Mouse (Mus musculus): Measurements from ENCODE around the gene Gm9767.

Gene Gm9767

DNA sequence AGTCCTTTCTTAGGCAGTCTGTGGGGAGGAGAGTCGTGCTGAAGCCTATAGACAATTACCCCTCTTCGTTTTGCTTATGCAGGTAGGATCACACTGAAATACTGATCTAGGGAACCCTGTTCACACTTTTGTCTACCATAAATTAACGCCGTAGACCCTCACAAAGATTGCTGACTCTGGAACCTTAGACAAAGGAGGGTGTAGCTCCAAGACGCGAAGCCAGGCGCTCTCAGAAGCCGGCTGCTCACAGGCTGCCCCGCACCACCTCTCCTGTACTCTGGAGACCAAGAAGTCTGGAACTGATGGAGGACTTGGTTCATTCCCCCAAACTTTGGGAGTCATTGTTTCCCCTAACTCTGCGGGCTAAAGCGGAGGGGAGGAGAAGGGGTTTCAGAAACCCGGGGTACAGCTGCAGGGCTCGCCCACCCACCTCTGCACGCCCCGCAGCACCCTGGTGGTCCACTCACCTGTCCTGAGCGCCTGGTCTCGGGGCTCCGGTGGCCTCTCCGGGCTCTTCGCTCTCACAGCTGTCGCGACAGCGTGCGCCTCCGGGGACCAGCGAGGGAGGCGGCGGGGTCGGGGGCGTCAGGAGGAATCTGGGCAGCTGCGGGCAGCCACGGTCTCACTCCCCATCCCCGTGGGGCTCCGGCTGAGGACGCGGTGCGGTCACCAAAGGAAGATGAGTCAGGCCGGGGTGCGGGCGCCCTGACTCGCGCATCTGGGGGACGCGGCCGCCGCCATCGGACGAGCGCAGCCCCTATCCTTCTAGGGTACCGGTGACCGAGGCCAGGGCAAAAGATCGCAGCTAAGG is at the start of gene Gm9767:
Gm9767 (plus strand) TSS at position 585 of the 811 bp plus-strand sequence.
- DNase-seq (ENCODE audit: low read depth) = no peak

DNA sequence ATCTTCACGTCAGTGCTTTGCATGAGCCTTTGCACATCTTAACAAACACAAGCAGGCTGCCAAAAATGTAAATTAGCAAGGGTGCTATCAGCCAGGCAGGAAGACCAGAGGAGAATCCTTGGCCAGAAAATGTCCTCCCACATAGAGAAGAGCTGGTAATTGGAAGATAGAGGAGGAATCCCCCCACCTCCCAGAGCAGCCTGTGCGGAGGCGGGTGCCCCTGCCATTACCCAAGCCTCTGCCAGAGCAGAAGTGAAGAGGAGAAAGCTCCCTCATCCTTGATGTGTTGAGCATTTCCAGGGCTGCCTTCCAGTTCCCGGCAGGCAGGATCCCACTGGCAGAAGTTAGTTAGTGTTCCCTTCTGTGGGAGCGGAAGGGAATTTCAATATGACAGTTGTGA is 43.1 kb upstream of the Gm9767 start:
- DNase-seq (ENCODE audit: low read depth) = no peak

DNA sequence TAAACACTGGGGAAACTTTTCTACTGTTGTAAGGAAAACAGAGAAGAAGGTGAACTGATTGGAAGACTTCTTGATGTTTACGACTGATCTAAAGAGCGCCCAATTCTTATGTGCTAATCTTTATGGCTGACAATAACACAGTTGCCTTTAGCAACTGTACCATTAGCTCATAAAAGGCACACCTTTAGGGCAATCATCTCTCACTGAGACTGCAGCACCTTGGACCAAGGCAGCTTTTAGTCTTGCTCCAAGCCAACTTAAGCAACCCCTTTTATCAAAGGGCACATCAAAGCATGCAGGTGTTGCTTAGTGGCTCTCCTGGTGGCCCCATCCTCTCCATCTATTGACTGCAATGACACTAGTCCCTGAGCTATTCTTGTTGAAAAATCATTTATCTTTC is 26.9 kb upstream of the Gm9767 start:
- DNase-seq (ENCODE audit: low read depth) = no peak

DNA sequence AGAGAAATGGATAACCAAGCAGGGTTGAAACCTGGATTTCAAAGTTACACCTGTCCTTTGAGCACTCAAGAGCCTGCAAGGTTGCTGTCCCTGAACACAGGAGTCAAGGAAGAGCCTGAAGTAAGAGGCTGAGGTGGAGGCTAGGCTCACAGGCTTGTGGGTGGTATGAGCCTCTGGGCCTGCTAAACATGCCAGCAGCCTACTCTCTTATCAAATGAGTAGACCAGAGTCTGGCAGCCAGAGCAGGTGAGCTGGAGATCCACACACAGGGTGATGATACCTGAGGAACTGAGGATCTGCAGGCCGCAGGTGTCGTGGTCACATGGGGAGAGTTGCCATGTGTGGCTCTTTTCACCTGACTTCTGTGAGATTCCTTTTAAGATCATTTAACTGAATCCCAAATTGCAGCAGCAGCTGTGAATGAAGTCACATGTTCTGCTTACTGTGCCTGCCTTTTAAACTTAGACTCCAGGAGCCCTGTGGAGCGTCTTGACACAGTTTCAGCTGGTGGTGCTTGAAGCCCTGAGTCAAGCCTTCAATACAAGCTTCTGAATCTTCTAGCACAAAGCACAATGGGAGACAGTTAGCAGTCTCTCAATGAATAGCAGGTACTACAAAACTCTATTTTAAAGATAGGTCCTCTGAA is 18.3 kb upstream of the Gm9767 start:
- DNase-seq (ENCODE audit: low read depth) = no peak

DNA sequence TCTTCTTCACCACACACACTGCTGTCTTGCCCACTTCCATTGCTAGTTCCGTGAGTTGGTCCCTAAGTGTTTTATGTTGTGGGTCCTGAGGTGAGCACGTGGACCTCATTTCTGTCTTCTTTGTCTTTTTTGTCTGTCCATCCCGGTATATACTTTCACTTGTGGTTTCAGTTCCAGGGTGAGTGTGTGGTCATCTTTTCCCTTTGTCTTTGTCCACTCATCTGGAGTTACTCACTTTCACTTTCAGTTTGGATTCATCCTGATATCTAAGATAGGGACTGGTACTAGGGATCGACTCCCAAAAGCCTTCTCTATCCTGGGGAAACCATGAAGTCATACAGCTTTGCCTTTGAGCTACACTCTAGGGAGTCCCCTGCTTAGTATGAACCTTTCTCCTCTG is 15.0 kb upstream of the Gm9767 start:
- DNase-seq (ENCODE audit: low read depth) = no peak

DNA sequence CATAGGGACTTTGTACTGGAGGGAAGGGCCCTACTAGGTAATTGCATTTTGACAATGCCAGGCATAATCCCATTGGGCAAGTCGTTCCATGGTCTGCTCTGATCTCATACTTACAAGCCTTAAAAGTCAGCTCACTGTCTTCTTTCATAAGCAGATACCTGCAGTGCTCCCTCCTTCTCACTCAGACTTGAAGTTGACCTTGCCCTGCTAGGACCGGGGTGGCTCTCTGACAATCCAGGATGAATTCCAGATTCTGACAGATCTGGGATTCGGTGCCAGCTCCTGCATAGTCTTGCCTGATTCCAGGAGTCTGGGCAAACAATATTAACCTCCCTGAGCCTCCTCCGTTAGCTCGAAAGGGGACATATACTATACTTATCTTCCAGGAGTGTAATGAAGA is 6.1 kb upstream of the Gm9767 start:
- DNase-seq (ENCODE audit: low read depth) = no peak

DNA sequence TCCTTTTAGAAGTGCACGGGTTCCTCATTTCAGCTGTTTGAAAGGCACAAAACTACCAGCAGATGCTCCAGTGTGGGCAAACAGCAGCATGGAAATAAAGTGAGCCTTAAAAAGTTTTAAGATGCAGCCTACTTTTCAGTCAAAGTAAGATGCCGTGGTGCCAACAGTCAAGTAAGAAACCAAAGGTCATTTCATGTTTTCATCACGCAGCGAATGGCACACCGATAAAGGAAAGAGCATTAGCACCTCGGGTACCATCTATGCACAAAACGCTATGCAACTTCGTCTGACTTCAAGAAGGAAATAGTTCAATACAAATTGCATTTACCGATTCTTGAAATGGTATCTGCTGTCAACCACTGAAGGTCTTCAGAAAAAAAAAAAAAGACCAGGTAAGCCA is 1.1 kb upstream of the Gm9767 start:
- DNase-seq (ENCODE audit: low read depth) = no peak

DNA sequence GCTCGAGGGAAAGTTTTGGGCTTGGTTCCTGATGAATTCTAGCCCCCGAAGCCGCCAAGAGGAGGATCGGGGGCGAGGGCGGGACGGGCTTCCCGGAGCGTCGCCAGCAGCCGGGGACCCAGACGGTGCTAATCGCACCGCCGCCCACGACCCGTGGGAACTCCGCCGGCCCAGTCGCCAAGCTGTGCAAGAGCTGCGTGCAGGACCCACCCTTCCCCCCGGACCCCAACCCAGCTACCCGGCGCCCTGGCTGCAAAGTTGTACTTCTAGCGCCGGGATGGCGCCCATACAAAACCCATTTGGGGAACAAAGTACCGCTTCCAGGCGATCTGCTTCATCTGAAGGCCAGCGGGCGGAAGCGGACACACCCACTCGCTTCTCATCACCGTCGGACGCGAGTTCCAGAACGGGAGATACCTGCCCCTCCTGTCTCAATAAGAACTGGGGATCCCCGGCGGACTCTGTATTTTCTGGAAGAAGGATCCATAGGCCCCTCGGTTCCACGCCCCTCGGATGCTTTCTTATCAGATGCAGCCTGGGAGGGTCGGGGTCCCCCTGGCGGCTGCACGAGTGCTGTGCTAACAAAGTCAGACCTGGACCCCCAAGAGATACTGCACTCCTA is 577 bp downstream of the Gm9767 start, which contains the start of gene Tmem200a:
Tmem200a (minus strand) TSS at position 532 of the 622 bp plus-strand sequence.
- no peak for DNase-seq (ENCODE audit: low read depth)

DNA sequence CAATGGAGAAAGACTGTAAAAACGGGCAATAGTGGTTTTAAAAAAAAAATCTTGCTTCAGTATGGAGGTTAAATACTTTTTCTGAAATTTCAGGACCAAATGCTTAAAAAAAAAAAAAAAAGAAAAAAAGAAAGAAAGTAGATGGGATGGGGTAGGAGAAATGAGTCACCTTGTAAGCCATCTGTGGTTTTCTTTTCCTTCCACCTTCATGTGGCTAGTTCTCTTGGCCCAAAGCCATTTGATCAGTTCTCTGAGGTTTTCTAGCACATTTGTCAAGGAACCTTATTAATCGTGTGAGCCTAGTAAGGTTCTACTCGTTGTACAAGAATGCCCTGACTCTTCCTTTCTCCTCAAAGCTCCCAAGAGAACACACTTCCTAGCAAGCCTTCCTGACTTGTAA is 1.6 kb downstream of the Gm9767 start:
- no peak for DNase-seq (ENCODE audit: low read depth)

DNA sequence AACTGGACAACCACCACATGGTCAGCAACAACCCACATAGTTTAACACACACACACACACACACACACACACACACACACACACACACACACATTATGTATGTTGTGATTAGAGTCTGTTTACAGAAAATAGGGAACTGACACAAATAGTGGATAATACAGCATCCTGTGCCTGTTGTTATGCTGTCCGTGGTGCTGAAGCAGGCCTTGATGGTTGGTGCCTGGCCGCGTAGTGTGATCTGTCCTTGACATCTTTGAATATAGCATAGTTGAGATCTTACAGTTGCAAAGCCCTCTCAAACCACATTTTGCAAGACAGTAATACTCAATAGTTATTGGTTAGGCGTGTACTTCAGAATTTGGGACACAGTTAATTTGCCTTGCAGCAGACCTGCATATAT is 4.0 kb downstream of the Gm9767 start:
- DNase-seq (ENCODE audit: low read depth) = no peak

DNA sequence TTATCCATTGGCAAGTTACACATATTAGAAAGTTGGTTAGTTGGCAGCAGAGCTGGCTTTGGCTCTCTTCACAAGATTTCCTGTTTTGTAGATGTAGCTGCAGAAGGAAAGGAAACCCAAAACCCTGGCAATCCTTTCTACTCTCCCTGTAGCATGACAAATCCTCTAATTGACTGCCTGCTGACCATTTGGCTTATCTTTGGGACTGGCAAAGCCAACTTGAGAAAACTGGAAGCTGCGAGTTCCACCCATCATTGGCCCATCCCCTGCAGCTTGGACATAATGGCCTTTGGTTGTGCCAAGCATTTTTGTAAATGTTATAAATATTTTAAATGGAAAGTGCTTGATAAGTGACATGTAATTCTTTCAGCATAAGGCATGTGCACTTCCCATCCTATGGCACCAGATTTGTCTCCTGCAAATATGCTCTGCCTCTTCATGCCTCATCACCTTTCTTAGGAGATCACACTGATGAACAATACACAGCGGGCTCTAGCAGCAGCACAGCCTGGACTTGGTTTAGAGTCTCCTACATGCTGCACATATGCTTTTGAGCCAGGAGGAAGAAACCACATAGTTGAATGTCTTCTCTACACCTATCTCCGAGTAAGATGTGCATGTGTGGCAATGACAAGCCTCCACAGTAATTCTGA is 25.4 kb downstream of the Gm9767 start:
- DNase-seq (ENCODE audit: low read depth) = no peak

DNA sequence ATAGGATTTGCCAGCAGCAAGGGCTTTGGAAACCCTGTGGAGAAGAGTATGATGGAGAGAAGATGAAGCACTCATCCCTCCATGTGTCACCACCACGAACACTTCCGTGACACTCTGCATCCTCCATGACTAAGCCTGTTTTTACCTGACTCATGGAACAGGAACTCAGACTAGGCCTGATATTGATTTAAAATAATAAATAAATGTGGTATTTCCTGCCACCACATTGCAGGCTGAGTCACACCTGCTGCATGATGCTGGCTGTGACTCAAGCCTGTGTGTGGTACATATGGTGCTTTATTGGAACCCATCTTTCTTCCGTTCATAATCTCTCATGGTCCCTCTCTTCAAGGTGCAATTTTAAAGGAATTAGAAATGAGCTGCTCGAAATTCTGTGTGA is 36.4 kb downstream of the Gm9767 start:
- DNase-seq (ENCODE audit: low read depth) = no peak

DNA sequence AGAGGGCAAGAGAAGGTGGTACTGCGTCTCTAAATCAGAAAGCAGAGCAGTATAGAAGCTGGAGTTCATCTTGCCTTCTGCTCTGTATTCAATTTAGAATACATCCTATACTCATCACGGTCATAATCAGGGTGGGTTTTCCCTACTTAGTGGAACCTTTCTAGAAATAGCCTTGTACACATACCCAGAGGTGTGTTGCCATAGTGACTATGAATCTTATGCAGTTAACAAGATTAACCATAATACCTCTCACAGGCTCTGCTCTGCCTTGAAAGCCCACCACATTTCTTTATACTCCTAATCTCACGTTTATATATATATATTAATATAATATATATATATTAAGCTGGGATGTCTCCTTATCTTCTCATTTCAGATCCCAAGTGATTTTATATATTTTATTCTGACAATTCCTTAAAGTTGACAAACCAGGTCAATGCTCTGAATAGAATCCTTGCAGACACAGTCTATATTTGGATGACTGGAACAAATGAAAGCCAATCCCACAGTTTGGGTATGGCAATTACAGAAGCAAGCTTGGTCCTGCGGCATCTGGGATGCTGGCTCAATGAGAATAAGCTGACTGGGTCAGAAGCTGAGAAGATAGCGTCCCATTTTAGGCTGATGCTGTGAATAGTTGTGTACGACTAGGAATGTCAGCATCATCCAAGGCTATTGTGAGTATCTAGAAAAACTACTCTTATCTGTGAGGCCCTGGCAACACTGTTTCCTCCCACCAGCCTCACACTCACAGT is 41.2 kb downstream of the Gm9767 start:
- DNase-seq (ENCODE audit: low read depth) = no peak

DNA sequence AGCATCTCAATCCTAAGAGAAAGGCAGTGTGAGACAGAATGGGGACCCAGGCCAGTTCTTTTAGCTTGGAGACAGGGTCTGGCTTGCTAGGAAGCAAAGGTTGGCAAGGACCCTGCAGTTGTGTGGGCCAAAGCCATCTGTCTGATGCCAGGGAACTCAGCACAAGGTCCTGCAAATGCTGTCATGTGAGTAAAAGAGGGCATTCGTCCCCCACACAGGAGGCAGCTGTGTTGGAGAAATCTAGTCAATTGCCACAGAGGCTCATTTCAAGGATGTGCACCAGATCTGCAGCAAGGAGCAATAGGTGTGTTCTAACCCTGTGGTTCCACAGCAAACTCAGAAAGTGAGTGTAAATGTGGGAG is 41.7 kb downstream of the Gm9767 start:
- DNase-seq (ENCODE audit: low read depth) = no peak
